Mouse (Mus musculus): ENCODE results near the gene Slc25a12. TPM values are rescaled to one million over a fixed set of nuclear protein-coding genes. Genes with fewer than 3 reads are reported as not detected.

The Slc25a12 gene
- total RNA-seq, 4 experiments from 2014 or later, result 395 to 460 (median 419) TPM

DNA sequence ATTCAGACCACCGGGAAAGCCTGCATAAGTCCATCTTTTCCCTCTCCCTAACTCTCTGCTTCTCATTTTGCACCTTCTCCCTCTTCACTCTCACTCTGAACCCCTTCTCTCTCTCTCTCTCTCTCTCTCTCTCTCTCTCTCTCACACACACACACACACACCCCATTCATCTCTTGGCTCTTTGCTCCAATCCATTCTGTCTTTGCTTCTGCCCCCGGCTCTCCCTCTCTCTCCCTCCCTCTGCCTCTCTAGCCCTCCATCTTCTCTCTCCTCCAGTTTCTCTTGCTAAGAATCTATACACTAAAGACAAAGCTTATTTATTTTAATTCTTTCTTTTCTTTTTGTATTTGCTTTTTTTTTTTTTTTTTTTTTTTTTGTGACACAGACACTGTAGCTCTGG, 57.8 kb downstream of the Slc25a12 start:
- DNase-seq (ENCODE audit: low spot score in 2 of 2), result no peak

DNA sequence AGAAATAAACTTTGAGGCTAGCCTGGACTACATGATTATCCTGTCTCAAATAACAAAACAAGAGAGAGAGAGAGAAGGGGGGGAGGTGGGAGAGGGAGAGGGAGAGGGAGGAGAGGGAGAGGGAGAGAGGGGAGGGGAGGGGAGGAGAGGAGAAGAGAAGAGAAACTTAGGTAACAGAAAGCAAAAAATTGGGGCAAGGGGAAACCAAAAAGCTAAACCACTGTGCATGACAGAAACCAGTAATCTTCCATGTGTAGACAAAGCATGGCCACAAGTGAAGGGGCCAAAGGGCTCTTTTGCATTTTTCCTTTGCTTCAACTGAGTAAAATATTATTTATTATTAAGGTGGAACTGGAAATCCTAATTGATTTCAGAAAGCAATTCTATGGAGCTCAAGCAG, 61.2 kb downstream of the Slc25a12 start:
- no peak for DNase-seq (ENCODE audit: low spot score in 2 of 2)

DNA sequence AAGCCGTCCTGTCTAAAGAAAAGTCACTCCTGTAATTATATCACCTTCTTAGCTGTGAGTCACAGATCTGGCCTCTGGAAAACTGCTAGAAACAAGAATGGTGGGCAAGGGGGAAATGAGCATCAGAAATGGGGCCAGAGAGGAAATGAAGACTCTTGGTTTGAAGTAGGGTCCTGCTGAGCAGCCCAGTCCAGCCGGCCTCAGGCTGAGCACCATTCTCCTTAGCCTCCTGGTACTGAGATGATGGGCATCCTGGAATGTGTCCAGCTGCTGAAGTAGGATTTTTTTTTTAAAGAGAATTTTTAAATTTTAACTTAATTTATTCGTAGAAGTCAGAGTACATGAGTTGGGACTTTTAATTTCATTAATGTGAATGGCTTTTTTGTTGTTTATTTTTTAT, 62.7 kb downstream of the Slc25a12 start:
- DNase-seq (ENCODE audit: low spot score in 2 of 2), result no peak

DNA sequence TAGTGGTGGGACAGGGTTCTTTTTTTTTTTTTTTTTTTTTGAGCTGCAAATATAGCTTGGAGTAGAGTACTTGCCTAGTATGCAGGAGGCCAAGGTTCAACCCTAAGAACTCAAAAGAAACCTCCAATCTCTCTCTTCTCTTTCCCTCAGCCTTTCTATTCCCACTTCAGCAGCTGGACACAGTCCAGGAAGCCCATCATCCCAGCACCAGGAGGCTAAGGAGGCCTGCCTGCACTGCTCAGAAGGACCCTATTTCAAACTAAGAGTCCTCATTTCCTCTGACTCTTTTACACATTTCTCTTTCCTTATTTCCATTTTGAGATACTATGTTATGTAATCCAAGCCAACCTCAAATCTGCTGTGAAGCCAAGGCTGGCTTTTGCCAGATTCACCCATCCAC, 64.3 kb downstream of the Slc25a12 start:
- no peak for DNase-seq (ENCODE audit: low spot score in 2 of 2)

DNA sequence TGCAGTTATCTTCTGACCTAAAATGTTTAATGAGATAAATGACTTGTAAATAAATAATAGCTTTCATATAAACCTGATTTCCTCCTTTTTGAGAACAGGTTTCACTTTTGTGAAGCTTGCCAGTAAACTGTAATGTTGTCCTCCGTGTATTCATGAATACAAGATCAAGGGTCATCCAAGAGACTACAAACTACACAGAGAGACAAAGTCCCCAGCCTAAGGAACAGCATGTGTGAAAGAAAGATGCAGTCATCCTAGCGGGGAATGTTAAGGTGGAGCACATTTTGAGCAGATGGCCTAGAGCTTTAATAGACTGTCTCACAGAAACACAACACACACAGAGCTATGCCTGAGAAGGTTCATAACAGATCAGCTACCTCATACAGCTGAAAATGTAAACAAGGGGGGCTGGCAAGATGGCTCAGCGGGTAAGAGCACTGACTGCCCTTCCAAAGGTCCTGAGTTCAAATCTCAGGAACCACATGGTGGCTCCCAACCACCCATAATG, 65.3 kb downstream of the Slc25a12 start:
- DNase-seq (ENCODE audit: low spot score in 2 of 2), result no peak

DNA sequence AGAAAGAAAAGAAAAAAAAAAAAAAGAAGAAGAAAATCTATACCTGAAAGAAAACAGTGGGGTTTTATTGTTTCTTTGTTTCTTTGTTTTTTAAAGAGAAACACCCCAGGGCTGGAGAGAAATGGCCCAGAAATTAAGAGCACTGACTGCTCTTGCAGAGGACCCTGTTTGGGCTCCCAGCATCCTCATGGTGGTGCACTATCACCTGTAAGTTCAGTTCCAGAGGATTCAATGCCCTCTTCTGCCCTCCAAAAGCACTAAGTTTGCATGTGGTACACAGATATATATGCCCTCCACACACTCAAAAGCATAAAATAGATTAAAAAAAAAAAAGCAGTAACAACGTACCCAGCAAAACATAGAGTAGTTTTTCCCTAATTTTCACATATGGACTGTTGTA, 68.8 kb downstream of the Slc25a12 start:
- DNase-seq (ENCODE audit: low spot score in 2 of 2), result no peak

DNA sequence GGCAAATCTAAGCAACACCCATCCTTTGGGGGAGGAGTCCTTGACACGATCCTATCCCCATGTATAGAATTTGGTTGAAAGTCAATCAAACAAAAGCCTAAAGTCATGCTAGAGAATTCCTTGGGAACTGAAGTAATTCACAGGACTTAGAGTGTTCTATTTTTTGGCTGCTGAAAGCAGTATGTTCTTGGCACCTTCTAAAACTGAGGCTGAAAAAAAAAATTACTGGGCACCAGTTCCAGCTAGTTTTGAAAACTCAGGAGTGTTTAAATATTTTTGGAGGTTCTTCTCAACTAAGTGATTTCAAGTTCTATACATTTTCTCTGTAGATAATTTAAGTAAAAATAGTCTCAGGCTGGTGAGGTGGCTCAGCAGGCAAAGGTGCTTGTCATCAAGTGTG, 70.0 kb downstream of the Slc25a12 start:
- DNase-seq (ENCODE audit: low spot score in 2 of 2), result no peak

DNA sequence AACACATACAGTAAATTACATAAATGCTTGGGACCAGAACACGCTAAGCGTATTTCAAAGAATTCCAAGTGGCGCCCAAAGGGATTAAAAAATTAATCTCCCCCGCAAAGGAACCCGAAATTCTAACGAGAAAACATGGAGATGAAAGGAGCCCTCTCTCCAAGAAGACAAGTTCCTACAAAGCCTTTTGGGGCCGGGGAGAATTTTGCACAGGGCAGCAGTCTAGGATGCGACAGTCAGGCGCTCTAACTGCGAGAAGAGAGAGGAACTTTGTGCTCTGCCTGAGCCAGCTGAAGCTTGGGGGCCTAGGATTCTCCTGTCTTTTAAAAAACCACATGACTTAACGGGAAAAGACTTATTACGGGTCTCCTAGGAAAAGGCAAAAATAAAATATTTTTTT, 71.7 kb downstream of the Slc25a12 start:
- DNase-seq (ENCODE audit: low spot score in 2 of 2), result no peak

DNA sequence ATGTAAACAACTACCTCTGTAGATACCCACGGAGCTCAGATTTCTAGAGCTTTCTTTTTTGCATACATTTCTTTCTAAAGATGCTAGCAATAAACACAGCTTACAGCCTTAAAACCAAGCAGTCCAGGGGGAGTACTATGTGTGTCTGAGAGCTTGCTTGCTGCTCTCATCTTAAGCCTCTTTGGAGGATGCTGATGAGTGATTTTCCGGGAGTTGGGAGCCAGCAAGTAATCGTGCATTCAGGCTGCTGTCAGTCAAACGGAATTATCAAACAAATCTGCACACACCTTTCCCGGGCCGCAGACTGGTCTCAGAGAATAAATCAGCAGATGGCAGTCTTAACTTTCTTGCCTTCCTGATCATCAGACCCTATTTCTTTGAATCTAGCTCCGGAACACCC, 73.1 kb downstream of the Slc25a12 start:
- DNase-seq (ENCODE audit: low spot score in 2 of 2), result no peak

DNA sequence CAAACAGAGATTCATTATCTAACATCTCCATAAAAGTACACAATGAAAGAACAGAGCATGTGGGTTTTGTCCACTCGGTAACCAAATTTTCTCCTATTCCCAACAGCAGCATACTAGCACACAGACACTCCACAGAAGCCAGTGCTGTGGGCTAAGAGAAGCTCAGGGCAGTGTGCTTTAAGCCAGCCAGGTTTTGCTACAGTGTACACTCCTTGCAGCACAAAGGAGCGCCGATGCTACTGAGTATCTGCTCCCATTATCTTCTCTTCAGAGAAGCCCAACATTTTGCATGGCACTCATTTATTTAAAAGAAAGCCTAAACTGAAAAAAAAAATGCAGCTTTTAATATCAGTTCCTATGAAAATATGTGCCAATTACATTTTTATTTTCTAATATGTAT, 73.6 kb downstream of the Slc25a12 start:
- DNase-seq (ENCODE audit: low spot score in 2 of 2), result no peak

DNA sequence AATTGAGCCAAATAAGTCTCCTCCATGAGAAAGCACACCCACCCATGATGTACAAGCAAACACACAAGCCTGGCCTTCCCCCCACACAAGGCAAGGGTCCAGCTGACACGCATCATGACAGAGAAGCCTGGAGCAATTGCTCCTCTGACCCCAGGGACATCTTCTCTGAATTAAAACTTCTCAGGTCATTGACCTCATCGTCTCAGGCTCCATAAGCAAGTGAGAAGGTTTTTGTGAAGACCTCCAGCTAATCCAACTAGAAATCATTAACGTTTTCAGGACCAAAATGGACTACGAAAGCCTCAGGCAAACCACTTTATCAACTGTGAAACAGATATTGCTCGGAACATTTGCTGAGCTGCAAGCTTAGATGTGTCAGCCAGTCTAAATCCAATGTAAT, 76.0 kb downstream of the Slc25a12 start:
- DNase-seq (ENCODE audit: low spot score in 2 of 2), result no peak

DNA sequence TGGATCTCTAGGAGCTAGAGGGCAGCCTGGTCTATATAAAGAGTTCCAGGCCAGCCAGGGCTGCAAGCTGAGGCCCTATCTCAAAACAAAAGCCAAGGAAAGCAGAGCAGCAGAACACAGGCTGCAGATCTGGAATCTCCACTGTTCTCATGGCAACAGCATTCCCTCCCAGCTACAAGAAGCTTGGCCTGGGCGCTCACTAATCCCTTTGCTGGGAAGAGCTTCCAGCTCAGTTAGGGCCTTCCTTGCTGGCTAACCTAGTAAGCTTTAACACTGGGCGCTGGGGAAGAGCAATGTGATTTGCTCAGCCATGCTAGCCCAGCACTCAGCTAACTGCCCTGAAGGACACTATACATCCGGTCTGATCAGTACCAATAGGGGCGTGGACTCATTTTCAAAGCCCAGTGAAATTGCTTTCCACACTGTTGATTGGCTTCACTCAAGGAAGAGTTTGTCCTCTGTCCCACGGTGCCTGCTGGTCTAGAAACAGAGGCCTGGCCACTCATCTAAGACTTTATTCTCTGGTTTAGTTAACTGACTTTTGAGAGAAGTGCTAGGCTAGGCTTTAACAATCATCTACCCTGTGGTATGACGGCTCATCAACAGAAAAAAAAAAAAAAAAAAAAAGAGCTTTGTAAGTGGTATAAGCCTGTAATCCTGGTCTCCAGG, 77.3 kb downstream of the Slc25a12 start:
- DNase-seq (ENCODE audit: low spot score in 2 of 2), result no peak

DNA sequence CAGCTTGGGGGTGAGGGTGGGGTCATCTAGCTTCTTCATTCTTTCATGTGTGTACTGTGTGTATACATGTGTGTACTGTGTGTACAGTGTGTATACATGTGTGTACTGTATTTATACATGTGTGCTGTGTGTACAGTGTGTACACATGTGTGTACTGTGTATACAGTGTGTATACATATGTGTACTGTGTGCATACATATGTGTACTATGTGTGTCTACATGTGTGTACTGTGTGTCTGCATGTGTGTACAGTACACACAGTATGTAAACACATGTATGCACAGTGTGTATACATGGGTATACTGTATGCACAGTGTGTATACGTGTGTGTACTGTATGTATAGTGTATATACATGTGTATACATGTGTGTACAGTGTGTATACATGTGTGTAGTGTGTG, 85.6 kb downstream of the Slc25a12 start:
- no peak for DNase-seq (ENCODE audit: low spot score in 2 of 2)

DNA sequence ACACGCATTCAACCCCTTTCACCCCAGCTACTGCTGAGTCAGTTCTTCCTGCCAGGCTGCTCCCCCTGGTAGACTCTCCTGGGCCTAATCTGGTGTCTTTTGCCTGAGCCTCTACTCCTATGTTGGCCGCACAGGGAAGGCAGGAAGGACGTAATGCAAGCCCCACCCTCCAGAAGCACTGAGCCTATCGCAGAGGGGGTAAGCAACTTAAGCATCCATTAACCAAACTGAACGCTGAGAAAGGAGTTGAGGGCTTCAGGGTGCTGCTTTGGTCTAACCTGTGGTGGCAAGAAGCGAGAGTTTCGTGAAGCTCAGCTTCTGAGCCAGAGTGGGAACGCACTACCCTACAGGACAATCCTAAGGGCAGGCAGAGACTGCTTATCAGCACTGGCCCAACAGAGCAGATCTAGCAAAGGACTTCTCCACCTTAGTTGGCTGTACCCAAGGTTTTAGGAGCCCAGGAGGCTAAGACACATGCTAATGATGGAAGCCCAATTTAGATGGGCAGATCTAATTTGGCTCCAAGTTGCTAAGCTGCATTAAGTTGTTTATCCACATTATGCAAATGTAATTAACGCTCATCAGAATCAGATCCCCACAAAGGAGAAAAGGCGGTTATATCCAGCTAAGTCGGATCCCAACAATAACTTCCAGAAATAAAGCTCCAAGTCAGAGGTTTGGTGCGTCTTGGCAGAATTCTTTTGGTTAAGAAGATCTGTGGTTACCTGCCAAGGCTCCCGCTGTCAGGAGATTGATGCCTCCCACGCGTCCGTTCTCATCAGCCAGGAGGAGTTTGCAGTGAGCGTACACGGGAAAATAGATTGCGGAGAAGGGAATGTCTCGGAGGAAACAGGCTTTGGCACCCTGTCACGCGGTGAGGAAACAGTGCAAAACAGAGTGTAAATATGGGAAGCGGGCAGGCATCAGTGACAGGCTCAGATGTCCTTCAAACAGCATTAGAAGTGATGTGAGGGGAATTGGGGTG, 88.5 kb downstream of the Slc25a12 start:
- no peak for DNase-seq (ENCODE audit: low spot score in 2 of 2)

DNA sequence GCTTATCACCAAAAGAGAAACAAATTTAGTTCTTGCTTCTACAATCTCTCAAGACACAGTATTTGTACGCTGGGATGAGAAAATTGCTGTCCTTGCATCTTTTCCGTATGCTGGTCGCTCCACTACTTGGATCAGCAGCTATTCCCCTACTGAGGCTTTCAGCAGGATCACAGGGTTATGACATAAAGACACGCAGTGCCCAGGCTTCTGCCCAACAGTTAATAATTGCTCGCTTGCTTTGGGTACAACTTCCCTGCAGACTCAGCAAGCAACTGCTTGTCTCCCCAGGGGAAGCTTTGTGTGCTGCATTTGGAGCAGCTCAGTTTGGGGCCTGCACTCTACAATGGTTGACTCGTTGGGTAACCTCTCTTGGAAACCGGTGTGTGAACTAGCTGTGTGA, 91.8 kb downstream of the Slc25a12 start:
- DNase-seq (ENCODE audit: low spot score in 2 of 2), result no peak

DNA sequence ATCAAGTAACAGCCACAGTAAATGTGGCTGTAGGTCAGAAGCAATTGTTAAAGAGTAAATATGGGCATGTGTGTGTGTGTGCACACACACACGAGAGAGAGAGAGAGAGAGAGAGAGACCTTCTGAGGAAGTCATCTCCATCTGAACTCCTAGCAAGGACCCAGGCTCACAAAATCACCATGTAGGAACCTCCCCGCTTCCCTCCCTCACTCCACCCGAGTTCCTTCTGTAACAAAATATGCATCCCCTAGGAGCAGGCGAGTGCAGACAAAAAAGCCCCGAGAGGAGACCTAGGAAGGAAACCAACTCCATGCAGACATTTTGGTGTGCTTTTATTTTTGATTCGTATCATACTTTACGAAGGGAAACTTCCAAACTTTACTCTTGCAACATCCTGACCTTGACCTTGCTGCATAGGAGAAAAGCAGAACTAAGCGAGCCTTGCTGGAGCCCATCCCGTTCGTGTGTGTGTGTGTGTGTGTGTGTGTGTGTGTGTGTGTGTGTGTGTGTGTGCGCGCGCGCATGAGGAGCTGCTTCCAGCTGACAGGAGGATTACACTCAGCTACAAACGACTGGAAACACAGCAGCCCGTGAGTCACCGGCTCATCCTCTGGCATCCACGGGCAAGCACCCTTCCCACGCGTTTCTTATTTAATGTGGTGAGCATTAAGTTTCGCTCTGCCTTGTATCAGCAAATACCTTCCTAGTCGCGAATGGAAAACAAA, 93.4 kb downstream of the Slc25a12 start:
- peak; percentile 20 to 51 for DNase-seq (ENCODE audit: low spot score in 2 of 2)

DNA sequence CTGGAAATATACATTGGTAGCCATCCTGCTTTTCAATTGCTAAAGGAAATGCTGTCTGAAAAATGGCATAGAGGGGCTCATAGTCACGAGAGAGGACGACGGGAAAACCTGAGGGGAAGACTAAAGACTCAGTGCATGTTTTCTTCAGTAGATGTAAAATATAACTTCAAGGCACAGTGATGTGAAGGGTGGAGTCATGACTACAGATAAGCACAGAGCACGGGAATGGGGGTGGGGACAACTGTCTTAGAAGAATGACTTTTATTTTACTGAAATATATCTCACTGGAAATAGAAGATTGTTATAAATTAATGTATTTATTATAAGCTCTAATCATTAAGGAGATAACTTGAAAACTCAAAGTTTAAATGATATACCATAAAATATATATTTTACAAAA, 97.5 kb downstream of the Slc25a12 start:
- DNase-seq (ENCODE audit: low spot score in 2 of 2), result no peak

DNA sequence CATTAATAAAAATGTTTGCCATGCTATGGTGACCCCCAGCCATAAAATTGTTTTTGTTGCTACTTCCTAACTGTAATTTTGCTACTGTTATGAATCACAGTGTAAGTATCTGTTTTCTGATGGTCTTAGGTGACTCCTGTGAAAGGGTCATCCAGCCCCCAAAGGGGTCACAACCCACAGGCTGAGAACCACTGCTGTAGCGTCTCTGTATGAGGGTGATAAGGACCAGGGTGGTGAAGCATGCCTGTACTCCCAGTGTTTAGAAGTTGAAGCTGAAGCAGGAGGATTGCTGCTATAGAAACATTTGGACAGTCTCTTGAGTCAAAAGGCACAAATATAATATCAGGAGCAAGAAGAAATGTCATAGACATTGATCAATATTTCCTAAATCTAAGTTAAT, 98.2 kb downstream of the Slc25a12 start:
- no peak for DNase-seq (ENCODE audit: low spot score in 2 of 2)

DNA sequence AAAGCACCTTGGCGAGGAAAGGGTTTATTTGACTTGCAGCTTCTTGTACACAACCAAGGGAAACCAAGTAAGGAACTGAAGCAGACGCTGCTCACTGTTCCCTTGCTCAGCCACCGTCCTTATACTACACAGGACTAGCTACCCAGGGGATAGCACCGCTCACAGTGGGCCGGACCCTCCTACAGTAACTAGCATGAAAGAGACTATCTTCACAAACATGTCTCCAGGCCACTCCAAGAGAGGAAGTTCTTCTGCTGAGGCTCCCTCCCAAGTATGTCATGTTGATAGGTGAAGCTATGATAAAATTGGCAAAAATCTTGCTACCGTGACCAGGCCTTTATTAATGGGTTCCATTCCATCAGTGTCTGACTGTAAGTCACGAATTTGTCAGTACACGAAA, 98.9 kb downstream of the Slc25a12 start:
- no peak for DNase-seq (ENCODE audit: low spot score in 2 of 2)

DNA sequence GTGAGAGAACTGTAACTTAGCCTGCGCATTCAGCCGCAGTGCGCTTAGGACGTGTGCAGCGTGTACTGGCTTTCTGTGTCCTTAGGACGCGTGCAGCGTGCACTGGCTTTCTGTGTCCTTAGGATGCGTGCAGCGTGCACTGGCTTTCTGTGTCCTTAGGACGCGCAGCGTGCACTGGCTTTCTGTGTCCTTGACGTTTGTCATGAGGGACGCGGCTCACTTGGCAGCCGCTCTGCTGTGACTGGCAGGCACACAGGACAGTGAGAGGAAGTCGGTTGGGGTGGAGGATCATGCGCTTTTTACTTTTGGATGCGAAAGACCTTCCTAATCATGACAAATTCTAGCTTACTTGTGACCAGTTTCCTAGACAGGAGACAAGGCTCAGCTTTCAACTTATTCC, 103.0 kb downstream of the Slc25a12 start:
- DNase-seq (ENCODE audit: low spot score in 2 of 2), result no peak

DNA sequence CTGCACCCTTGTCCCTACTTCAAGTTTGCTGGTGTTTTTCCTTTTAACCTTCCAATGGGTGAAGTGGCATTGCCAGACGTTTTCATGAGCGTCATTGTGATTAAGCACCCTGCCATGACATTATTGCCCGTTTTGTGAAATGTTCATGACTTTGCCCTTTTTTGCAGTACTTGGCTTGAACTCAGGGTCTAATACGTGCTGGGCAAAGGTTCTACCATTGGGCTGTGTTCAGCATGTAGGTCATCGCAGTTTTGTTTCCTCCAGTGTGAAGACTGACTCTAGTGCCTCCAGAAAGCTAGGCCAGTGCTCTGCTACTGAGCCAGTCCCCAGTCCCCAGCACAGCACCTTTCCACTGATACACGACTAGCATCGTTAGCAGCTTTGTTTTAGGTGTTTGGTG, 111.0 kb downstream of the Slc25a12 start:
- DNase-seq (ENCODE audit: low spot score in 2 of 2), result no peak

DNA sequence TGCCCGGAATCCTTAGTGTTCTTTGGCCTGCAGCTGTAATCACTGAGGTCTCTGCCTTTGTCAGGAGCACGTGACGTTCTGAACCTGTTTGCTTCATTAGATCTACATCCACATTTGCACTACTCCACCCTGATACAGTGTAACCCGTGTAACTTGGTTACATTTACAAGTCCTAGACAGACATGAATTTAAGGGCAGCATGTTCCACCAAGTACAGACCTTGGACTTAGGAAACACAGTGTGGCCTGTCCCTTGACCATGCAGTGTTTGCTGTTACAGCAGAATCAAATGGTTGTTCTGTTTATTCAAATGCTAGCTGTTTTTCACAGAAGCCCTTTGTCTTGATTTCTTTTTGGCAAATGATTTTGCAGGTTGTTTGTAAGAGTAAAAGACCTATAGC, 112.7 kb downstream of the Slc25a12 start:
- no peak for DNase-seq (ENCODE audit: low spot score in 2 of 2)
